Mouse (Mus musculus) layer of hippocampus, adult 11-12 months (tissue): Measurements from ENCODE around the gene Fbxl12.
"Not testable (repeated sequence)": the region's sequence is repeated elsewhere in the genome, so short reads cannot be mapped to it uniquely, and the experiment has no call there.

Experiments used
- DNase-seq: peaks from one replicate; pipeline ENCODE4 v3.0.0; 2022; ENCODE audit warnings: low spot score

Gene Fbxl12

GRCm38 (mm10) chr9:20652260-20652658, 7.7 kb upstream of the Fbxl12 start:
- no peak for DNase-seq

GRCm38 (mm10) chr9:20651602-20652259, 7.2 kb upstream of the Fbxl12 start, which contains the start of gene Pin1:
Gene Pin1, plus strand, starts transcription at chr9:20652095.
- peak; percentile 99 for DNase-seq

- no peak for DNase-seq
These were observed 554 bp upstream of the Fbxl12 start for GRCm38 (mm10) chr9:20645121-20645520.

- DNase-seq = no peak
These were observed 786 bp downstream of the Fbxl12 start for GRCm38 (mm10) chr9:20643781-20644180.

GRCm38 (mm10) chr9:20642896-20643466, 1.6 kb downstream of the Fbxl12 start:
- peak; percentile 79 for DNase-seq

GRCm38 (mm10) chr9:20642101-20642895, 2.3 kb downstream of the Fbxl12 start, which contains the start of gene Ubl5:
Gene Ubl5, plus strand, starts transcription at chr9:20642878.
- DNase-seq = no peak

GRCm38 (mm10) chr9:20641501-20641900, 3.1 kb downstream of the Fbxl12 start:
- no peak for DNase-seq

GRCm38 (mm10) chr9:20639486-20639885, 5.1 kb downstream of the Fbxl12 start:
- no peak for DNase-seq

- no peak for DNase-seq
These were observed 6.0 kb downstream of the Fbxl12 start for GRCm38 (mm10) chr9:20638552-20638951.

GRCm38 (mm10) chr9:20636790-20637189, 7.8 kb downstream of the Fbxl12 start:
- DNase-seq = no peak

- no peak for DNase-seq
These were observed 8.3 kb downstream of the Fbxl12 start for GRCm38 (mm10) chr9:20636256-20636655.

- not testable (repeated sequence) for DNase-seq
These were observed 8.9 kb downstream of the Fbxl12 start for GRCm38 (mm10) chr9:20635676-20636075.

- DNase-seq = no peak
These were observed 13.2 kb downstream of the Fbxl12 start for GRCm38 (mm10) chr9:20631332-20631731.

- DNase-seq = no peak
These were observed 27.9 kb downstream of the Fbxl12 start for GRCm38 (mm10) chr9:20616685-20617084.

- DNase-seq = no peak
These were observed 32.6 kb downstream of the Fbxl12 start for GRCm38 (mm10) chr9:20611976-20612375.

GRCm38 (mm10) chr9:20609831-20610464, 34.6 kb downstream of the Fbxl12 start:
- no peak for DNase-seq

GRCm38 (mm10) chr9:20607100-20607974, 37.2 kb downstream of the Fbxl12 start:
- DNase-seq = peak; percentile 87

- no peak for DNase-seq
These were observed 38.3 kb downstream of the Fbxl12 start for GRCm38 (mm10) chr9:20606269-20606668.

- DNase-seq = no peak
These were observed 43.3 kb downstream of the Fbxl12 start for GRCm38 (mm10) chr9:20601270-20601669.

- peak; percentile 100 for DNase-seq
These were observed 63.4 kb downstream of the Fbxl12 start, which contains the start of gene Zfp846 for GRCm38 (mm10) chr9:20581175-20581634. Gene Zfp846, plus strand, starts transcription at chr9:20581291.

GRCm38 (mm10) chr9:20576591-20576990, 68.0 kb downstream of the Fbxl12 start:
- DNase-seq = no peak
